Mouse (Mus musculus) B cell, adult 2 months (primary cell): Measurements from ENCODE around the gene Stoml1.

Experiments used
- DNase-seq, 2 experiments: peaks; one replicate each; pipeline ENCODE4 v3.0.0; 2022

Stoml1 gene

GRCm38 (mm10) chr9:58253033-58253804 is at the start of gene Stoml1:
Stoml1 (plus strand) TSS chr9:58253164.
- DNase-seq: peak; percentile 98

- peak; percentile 77 for DNase-seq
Observed at GRCm38 (mm10) chr9:58203516-58204447, 49.2 kb upstream of the Stoml1 start, which contains the start of the genes Islr and Islr2. Islr (minus strand) TSS chr9:58204306. Islr2 (minus strand) TSS chr9:58204319.

- peak; percentile 94 to 95 for DNase-seq
Observed at GRCm38 (mm10) chr9:58204448-58205000, 48.4 kb upstream of the Stoml1 start.

- no peak for DNase-seq
Observed at GRCm38 (mm10) chr9:58206013-58206412, 47.0 kb upstream of the Stoml1 start.

- no peak for DNase-seq
Observed at GRCm38 (mm10) chr9:58209462-58210303, 43.3 kb upstream of the Stoml1 start.

- DNase-seq: no peak
Observed at GRCm38 (mm10) chr9:58210304-58210627, 42.7 kb upstream of the Stoml1 start.

- DNase-seq: no peak
Observed at GRCm38 (mm10) chr9:58213377-58213776, 39.6 kb upstream of the Stoml1 start.

DNA sequence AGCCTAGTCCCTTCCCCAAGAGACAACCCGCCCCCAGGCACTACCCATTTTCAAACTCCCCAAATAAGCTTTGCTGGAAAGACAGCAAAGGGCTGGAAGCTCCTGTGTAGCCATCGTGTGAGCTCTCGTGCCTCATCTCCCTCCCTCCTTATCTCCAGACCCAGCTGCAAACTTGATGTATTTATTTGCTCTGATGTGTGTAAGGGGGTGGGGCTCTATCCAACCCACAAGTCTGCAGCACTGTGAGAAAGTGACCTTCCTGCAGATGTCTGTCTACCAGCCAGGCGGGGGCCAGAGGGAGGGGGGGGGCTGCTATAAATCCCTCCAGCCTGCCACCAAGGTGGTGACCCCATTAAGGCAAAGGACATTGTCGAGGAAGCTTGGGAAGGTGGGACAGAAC is 39.1 kb upstream of the Stoml1 start:
- no peak for DNase-seq

DNA sequence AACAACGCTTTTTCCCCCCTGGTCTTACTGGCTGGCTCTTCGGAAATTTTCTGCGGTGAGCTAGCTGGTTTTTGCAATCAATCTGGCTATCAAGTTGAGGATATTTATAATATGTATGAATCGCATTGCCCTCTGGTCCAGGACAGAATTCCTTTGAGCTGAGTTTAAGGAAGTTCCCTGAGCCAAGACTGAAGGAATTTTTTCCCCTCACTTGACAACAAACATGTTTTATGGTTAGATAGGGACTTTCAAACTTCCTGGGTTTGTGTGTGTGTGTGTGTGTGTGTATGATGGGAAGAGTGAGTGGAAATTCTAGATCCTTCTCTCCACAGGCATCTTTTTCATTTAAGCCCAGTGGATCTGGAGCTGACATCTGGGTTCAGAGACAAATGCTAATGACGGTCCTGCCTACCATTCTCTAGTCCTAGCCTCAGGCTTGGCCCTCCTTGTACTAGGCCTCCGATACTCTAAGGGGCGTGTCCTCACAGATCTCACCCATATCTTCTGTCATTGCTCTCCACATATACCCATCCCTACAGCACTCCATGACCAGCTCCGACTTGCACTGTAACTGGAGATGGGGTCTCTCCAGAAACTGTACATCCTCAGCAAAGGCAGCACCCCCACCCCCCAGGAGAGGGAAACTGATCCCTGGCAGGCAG is 38.3 kb upstream of the Stoml1 start:
- DNase-seq: no peak

- DNase-seq: peak; percentile 39 to 42
Observed at GRCm38 (mm10) chr9:58216402-58216801, 36.6 kb upstream of the Stoml1 start.

GRCm38 (mm10) chr9:58218539-58218938 is 34.4 kb upstream of the Stoml1 start:
- DNase-seq: no peak

DNA sequence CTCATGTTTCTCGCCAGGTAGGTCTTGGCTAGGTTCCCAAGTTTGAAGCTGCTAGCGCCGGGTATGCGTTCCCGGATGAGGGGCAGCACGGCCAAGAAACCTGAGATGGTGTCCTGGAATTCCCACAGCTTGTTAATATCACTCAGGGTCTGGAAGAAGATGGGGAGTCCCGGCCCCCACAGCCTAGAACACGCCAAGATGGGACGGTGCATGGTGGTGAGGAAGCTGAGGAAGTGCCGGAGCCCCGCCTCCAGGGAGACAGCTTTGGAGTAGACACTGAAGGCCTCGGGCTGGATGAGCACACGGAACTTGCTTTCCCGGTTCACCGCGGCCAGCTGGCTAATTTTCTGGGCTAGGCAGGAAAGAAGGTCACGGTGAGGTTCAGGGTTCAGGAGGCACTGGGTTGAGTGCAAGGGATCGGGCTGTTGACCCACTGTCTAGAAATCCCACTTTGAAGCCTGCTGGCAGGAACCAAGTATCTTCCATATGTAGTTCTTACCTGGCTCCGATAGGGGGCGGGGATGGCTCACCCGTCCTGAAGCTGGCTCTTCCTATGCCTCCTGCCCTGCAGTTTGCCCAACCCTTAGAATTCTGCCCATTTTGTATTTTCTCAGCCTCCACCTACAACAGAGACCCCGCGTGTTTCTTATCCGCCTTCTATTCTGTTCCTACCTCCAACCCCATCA is 32.6 kb upstream of the Stoml1 start:
- peak; percentile 69 to 70 for DNase-seq

DNA sequence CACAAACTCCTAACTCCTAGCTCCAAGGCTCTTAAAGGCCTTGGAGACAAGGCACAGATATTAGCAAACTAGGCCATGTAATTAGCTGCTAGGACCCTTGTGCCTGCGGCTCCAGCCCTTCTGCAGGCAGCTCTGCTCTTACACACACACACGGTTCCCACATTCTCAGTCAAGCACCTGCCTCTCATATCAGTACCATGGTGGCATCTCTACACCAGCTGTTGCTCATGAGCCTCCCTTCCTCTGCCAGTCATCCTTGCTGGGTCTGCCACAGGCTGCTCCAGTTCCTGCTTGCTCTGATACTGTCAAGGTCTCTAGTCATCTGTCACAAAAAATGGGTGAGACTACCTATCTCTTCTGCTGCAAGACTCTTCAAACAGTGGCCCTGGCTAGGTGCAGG is 28.6 kb upstream of the Stoml1 start:
- DNase-seq: no peak

DNA sequence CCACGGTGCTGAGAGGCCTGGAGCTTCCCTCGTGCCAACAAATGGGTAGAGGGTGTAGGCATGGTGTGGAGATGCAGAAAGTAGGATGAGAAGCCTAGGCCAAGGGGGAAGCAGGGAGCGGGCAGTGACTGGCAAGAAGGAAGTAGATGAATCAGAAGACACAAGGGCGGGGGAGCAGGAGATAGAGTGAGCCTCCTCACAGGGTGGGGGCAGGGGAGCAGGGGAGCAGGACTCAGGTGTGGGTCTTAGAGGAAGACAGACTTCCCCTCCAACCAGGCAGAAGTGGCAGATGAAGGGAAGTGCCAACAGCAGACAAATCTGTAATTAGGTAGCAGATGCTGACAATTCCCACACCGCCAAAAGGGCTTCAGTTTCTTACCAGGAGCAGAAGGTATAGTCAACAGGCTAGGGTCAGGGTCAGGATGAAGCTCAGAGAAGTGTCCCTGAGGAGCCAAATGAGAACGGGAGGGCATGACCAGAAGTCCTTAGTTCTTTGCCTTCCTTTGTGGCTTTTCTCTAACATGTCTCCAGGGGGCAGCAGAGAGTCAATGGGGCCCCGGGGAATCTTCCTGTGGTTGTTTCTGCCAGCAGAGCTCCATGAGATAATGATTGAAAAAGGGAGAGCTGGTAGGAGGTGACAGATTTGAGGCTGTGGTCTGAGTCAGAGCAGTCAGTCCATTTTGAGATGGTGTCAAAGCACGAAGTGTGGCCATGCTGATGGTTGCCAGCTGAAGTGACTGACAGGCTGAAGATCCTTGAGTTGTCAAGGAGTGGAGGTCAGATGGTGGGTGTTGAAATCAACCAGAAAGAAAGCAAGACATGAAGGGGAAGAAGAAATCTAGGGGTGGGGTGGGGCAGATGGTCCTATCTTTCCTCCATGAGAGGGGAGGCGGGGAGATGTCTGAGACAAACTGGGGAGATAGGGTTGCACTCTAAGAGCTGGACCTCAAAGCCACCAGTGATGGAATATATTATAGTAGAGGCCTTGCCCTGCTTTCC is 26.8 kb upstream of the Stoml1 start:
- DNase-seq: peak; percentile 79 to 81

GRCm38 (mm10) chr9:58228777-58229466 is 24.0 kb upstream of the Stoml1 start:
- DNase-seq: no peak

DNA sequence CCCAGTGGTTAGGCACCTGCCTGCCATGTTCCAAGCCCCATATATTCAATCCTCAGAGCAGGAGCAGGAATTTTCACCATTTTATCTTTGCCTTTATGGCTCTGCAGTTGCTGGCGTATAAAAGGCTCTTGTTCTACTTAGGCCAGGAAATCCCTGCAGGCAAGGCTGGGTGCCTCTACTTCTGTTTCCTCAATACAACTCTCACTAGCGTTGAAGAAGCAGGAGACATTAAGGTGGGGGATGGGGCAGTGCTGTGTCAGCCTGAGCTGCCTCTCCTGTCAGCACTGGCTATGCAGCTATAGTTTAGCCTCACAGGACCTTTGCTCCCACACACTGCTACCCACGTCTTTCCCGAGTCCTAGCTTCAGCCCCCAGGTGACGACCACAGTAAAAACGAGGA is 21.2 kb upstream of the Stoml1 start:
- DNase-seq: peak; percentile 45 to 52

DNA sequence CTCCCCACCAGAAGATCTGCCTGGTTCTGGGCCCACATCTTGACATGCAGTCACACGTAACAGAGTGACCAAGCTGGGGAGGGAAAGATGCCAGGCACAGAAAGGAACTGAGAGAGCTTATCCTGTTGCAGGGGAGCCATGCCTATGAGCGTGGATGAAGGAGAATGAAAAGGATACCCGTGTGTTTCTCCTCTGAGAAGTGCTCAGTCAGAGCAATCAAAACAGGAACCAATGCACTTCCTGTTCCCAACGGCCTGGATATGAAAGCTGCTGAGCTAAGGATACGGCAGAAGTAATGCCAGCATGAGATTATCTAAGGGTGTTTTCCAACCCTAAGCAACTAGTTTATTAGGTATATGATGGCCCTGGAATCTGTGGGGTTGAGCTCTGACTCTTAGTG is 20.6 kb upstream of the Stoml1 start:
- peak in 1 of 2 experiments; percentile 27 for DNase-seq

GRCm38 (mm10) chr9:58234502-58235015 is 18.4 kb upstream of the Stoml1 start:
- no peak for DNase-seq
